Mouse (Mus musculus) G1E-ER4 (cell line): Measurements from ENCODE around the gene Atg7. TPM values are rescaled to one million over a fixed set of nuclear protein-coding genes. Genes with fewer than 3 reads are reported as not detected.

Experiments used
- GATA1 ChIP-seq: IDR thresholded peaks from one replicate; pipeline ENCODE4 v1.8.0; 2012; ENCODE audit warnings: low read length, inconsistent platforms
- polyA plus RNA-seq: library from polyadenylated mRNA; stranded (reverse); fragments of >175 nt; gene quantifications from 2 replicates; pipeline ENCODE4 v1.2.3, GENCODE M21; 2012

The Atg7 gene
- polyA plus RNA-seq, 1 experiment: 42.4 TPM

- no peak for TF ChIP-seq GATA1
These were observed 99.5 kb downstream of the Atg7 start for GRCm38 (mm10) chr6:114742209-114743003.

DNA sequence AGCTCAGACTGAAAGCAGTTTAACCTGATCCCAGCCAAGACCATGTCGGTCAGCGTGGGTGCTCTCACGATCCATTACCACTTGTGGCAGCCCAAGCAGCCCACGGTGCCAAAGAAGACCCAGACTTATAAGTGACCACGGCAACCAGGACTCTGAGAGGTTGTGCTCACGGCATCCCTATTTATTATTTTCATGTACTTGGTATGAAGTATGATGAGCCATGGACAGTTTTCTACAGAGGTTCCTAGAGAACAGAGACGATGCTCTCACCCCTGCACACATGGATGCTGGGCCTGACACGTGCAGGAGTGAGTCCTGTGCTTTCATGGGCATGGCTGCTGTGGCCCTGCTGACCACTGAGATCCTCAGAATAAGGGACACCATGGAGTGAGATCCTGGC lies 100.2 kb downstream of the Atg7 start:
- no peak for TF ChIP-seq GATA1

DNA sequence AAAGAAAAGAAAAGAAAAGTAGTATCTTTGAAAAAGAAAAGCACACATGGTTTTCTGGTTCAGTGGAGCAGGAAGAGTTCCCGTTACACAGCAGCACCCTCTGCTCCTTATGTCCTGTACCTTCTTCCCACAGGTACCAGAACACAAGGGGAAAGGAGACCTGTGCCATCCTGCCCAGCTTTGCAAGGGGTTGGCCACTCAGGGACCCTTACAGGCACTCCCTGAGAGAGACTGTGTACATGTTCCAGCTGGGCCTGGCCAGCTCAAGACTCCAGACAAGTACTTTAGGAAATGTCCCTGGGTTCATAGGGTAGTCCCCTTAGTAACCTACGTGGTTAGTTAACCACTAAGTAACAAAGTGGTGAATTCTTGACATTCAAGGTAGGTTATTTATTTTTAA lies 100.9 kb downstream of the Atg7 start:
- no peak for TF ChIP-seq GATA1

DNA sequence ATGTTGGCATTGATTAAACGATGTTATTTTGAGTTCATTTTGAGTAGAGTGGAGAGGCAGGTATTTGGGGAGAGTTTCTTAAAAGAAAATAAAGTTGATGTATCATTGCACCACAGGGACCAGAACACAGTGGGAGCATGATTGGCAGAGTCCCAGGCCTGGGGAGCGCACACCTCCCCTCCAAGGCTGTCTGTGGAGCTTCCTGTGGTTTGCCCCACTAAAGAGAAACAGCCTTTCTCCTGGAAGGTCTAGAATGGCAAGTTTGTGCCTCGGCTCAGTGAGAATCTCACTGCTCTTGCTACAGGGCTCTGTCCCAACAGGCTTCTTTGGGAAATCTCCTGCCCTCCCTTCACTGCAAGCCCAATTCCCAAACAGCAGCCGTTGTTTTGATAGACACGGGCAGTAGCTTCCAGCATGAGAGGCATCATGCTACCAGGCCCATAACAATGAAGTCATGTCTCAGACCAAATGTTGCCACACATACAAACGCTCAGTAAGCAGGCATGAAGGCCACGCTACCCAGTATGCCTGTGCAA lies 103.6 kb downstream of the Atg7 start:
- TF ChIP-seq GATA1: no peak

DNA sequence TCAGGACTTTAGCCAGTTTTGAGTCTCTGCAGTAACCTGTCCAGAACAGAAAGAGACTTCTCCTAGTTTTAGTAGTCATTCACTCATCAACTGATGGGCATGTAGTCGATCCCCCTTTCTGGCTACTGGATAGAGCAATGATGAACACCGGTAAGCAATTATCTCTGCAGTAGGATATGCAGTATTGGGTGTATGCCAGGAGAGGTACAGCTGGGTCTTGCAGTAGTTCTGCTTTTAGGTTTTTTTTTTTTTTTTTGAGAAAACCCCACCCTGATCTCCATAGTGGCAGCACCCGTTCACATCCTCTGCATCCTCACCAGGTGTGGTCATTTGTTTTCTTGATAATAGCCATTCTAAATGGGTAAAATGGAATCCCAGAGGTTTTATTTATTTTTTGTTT lies 105.5 kb downstream of the Atg7 start:
- TF ChIP-seq GATA1: no peak

- TF ChIP-seq GATA1: no peak
These were observed 106.0 kb downstream of the Atg7 start for GRCm38 (mm10) chr6:114748882-114749281.

DNA sequence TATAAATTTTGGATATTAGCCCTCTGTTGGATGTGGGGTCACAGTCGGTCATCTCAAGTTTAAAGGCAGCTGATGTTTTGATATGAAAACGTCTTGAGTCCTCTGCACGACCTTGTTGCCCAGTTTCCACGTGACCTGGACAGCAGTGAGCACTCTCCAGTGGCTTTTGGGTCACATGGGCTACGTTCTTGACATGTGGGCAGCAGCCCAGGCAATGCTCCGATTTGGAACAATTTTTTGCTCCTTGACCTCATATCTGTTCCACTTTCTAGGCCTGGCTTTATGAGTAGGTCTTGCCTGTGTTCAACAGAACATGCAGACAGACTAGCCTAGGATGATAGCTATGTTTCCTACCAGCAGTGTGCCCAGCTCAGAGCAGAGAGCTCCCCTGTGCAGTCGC lies 115.9 kb downstream of the Atg7 start:
- no peak for TF ChIP-seq GATA1

GRCm38 (mm10) chr6:114766314-114766713 lies 123.4 kb downstream of the Atg7 start:
- no peak for TF ChIP-seq GATA1

DNA sequence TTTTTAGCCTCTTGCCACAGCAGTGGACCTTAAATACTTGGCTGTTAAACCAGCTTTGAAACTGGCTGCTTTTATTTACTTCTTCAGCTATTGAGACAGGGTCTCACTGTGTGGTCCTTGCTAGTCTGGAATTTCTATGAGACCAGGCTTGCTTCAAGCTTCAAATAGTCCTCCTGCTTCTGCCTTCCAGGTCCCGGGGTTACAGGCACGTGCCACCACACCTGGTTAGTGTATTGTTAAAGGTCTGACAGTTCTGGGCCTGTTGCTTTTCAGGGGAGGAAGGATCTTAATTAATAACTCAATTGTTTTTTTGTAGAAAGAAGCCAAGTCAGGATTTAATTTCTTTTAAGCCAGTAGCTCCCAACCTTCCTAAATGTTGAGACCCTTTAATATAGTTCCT lies 124.8 kb downstream of the Atg7 start:
- no peak for TF ChIP-seq GATA1

- TF ChIP-seq GATA1: no peak
These were observed 127.4 kb downstream of the Atg7 start for GRCm38 (mm10) chr6:114770337-114770736.

GRCm38 (mm10) chr6:114771502-114771901 lies 128.6 kb downstream of the Atg7 start:
- TF ChIP-seq GATA1: no peak

DNA sequence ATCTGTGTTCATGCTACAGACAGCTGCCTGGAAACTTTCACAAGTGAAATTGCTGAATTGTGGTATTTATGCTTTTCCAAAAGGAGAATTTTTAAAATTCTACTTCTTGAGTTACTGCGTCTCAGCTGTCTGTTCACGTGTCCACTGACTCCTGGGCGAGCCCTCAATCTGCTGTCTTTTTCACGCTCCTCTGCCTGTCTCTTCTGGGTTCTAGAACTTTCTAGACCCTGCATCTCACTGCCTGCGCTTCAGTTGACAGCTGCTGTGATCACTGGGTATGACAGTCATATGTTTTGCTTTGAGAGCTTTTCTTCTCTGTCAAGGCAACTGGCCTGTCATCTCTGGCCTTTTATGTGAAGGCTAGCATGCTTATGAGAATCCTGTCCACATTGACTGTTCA lies 132.3 kb downstream of the Atg7 start:
- TF ChIP-seq GATA1: no peak

GRCm38 (mm10) chr6:114777872-114778271 lies 135.0 kb downstream of the Atg7 start:
- no peak for TF ChIP-seq GATA1

DNA sequence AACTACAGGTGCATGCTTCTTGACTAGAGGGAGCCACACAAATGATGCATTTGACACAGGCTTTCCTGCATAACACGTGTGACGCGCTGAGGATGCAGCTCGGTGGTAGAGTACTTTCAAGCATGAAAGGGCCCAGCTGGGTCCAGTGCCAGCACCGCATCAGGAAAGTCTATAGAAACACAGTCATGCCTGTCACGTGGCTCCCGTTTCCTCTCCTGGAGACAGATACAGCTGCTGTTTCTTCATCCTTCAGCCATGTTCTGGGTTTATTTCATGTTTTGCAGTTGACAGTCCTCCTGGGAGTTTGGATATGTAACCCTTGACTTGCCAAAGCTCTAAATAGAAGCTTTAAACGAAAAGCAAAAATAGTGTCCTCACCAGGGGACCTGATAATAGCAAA lies 135.8 kb downstream of the Atg7 start:
- TF ChIP-seq GATA1: no peak

DNA sequence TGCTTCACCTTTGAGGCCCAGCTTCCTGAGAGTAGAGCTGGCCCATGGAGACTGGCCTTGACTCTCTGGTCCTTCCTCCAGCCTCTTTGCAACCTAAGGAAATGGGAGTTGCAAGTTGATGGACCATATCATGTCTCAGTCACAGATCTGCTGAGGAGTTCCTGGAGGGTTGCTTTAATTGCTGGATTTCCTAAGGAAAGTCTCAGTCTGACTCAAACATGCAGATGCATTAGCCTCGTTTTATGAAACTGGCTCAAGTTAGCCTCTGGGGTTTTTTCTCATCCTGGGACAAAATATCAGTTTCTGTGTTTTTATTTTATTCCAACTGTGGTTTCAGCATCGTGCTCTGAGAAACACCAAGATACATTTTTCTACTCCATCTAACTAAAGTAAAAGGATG lies 137.7 kb downstream of the Atg7 start:
- no peak for TF ChIP-seq GATA1

GRCm38 (mm10) chr6:114781415-114782240 lies 138.7 kb downstream of the Atg7 start:
- no peak for TF ChIP-seq GATA1

GRCm38 (mm10) chr6:114782486-114782885 lies 139.6 kb downstream of the Atg7 start:
- TF ChIP-seq GATA1: no peak

GRCm38 (mm10) chr6:114786461-114786860 lies 143.6 kb downstream of the Atg7 start:
- no peak for TF ChIP-seq GATA1
